Mouse (Mus musculus) mouse embryonic stem cell (cell line): ENCODE measurements around the gene Olfr701.

Experiments used
- in situ Hi-C, 2 experiments: fragments of 300-500 bp; cut with MboI; formaldehyde crosslinking; loops; 1 replicate in 1 of 2; 3 replicates in 1 of 2; pipeline ENCODE4 v1.14.3; 2019 to 2020; ENCODE audit warnings: low sequenced_read_pairs in 2 of 2, low pct_unique_long_range_greater_than_20kb in 1 of 2, mixed read lengths in 1 of 2; ENCODE audit not compliant: unreplicated experiment in 1 of 2

The Olfr701 gene

DNA sequence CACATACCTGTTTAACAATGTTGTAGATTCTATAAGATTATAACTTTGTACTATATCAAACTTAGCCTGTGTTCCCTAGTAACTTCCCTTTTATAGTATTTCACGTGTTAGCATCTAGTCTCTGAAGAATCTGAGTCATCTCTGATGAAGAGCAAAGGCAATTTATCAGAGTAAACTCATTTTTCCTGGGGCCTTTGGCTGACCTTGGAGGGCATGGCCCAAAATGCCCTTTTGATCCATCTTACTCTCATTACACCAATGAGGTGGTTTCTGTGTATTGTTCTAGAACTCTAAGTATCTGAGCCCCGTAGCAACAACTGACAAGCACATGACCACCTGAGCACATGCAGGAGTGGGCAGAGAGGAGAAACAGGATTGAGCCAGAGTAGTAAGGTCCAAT lies at the start of gene Olfr701:
Gene Olfr701 (plus strand): TSS at position 301 of the 400 bp plus-strand sequence.
- in situ Hi-C loops = no loop called here

GRCm38 (mm10) chr7:106788330-106788729 lies 25.6 kb upstream of the Olfr701 start:
- in situ Hi-C loops = no loop called here

- in situ Hi-C loops = no loop called here
Observed at GRCm38 (mm10) chr7:106793098-106793497, 20.8 kb upstream of the Olfr701 start, which contains the start of gene Olfr699. Gene Olfr699, minus strand, starts transcription at chr7:106793198.

GRCm38 (mm10) chr7:106808734-106809133 lies 5.2 kb upstream of the Olfr701 start, which contains the start of gene Olfr700:
Gene Olfr700, minus strand, starts transcription at chr7:106808834.
- in situ Hi-C loops = no loop called here

DNA sequence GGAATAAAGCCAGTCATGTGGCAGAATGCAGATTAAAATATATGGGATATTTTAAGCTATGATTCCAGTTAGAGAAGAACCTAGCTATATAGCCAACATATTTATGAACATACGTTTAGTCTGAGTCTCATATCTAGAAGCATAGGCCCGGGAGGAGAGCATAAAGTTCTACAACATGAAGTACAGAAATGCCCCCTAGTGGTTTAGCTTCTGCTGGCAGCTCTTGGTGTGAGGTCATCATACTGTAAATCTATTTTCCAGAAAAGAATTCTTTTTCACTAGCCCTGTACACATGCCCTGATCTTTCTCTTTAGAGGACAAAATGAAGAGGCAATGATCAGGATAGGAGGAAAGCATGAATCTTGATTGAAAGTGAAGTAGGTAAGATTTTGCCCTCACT lies 1.8 kb downstream of the Olfr701 start:
- in situ Hi-C loops = no loop called here

GRCm38 (mm10) chr7:106818414-106818813 lies 4.5 kb downstream of the Olfr701 start:
- in situ Hi-C loops = no loop called here

DNA sequence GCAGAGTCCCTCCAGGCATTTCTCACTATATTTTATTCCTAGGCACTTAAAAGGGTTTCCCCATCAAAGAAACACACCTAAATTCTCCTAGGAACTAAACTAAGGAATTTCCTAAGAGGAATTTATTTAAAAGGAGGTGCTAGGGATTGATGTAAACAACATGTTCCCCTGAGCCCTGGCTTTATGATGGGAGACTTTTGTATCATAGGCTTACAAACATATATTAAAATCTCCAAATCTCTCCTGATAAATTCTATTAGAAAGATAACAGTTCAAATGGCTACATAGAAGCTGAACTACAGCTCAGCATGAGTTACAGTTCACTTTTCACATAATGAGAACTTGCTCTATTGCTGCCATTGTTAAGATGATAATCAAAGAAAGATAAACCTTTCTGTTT lies 19.9 kb downstream of the Olfr701 start, which contains the start of gene Olfr702:
Gene Olfr702 (minus strand): TSS at position 101 of the 400 bp plus-strand sequence.
- in situ Hi-C loops = no loop called here

GRCm38 (mm10) chr7:106843060-106843459 lies 29.1 kb downstream of the Olfr701 start, which contains the start of gene Olfr703:
Gene Olfr703, plus strand, starts transcription at chr7:106843360.
- in situ Hi-C loops = no loop called here

GRCm38 (mm10) chr7:106862885-106863284 lies 49.0 kb downstream of the Olfr701 start, which contains the start of gene Olfr704:
Gene Olfr704, plus strand, starts transcription at chr7:106863185.
- in situ Hi-C loops = no loop called here
